Mouse (Mus musculus): Measurements from ENCODE around the gene Lcn4.

GRCm38 (mm10) chr2:26661768-26662508 lies 9.1 kb downstream of the Lcn4 start:
- TF ChIP-seq CTCF (IDR thresholded peaks at IDR 0.05; ENCODE audit: low read depth, low read length) (no peak), POLR2A (IDR thresholded peaks at IDR 0.05; ENCODE audit: extremely low read depth, insufficient read depth, low read length) (no peak)
